Mouse (Mus musculus) T-helper 17 cell (primary cell): Measurements from ENCODE around the gene Nfrkb.

Source experiments
- in situ Hi-C, 2 experiments: fragments of 300-600 bp; cut with MboI, MseI; formaldehyde crosslinking; loops; 1 replicate in 1 of 2; 2 replicates in 1 of 2; pipeline ENCODE4 v1.15.1; 2025; ENCODE audit warnings: high pct_unique_total_duplicates in 2 of 2

The Nfrkb gene

GRCm38 (mm10) chr9:31385947-31386354, at the start of gene Nfrkb:
Nfrkb (plus strand) TSS chr9:31386192.
- in situ Hi-C loops: no loop called here

- in situ Hi-C loops: no loop called here
Measured at GRCm38 (mm10) chr9:31344289-31344831, 41.6 kb upstream of the Nfrkb start.

DNA sequence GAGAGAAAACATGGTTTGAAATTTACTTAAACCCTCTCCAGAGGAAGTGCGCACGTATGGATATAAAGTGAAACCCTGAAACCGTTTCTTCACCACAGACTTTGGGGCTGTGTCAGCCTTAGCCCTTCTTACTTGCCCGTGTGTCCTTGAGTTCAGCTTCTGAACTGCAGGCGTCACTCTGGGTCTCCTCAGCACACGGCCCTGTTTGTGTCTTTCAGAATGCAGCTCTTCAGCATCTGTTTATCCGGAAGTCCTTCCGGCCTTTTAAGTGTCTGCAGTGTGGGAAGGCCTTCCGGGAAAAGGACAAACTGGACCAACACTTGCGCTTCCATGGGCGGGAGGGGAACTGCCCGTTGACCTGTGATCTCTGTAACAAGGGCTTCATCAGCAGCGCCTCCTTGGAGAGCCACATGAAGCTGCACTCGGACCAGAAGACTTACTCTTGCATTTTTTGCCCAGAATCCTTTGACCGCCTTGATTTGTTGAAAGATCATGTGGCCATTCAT, 39.4 kb upstream of the Nfrkb start:
- in situ Hi-C loops: loop anchor here in 1 of 2 experiments (5.0 kb wide), 1 partner anchor 184 kb away; no protein-coding TSS in a partner anchor

- in situ Hi-C loops: loop anchor here in 1 of 2 experiments (5.0 kb wide), 1 partner anchor 186 kb away; no protein-coding TSS in a partner anchor
Measured at GRCm38 (mm10) chr9:31348458-31348857, 37.5 kb upstream of the Nfrkb start.

GRCm38 (mm10) chr9:31348915-31349314, 37.1 kb upstream of the Nfrkb start:
- in situ Hi-C loops: loop anchor here in 1 of 2 experiments (5.0 kb wide), 1 partner anchor 187 kb away; no protein-coding TSS in a partner anchor

DNA sequence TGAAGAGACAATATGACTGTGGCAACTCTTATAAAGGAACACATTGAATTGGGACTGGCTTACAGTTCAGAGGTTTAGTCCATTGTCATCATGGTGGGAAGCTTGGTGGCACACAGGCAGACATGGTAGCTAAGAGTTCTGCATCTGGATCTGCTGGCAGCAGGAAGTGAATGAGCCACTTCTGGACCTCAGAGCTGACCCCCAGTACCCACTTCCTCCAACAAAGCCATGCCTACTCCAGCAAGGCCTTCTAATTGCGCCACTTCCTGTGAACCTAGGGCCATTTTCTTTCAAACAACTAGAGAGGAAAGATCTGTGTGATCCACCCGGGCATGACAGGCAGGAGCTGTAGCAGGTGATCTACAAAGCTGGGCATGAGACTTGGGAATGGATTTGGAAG, 33.3 kb upstream of the Nfrkb start:
- in situ Hi-C loops: loop anchor here in 1 of 2 experiments (5.0 kb wide), 1 partner anchor 205 kb away; no protein-coding TSS in a partner anchor

DNA sequence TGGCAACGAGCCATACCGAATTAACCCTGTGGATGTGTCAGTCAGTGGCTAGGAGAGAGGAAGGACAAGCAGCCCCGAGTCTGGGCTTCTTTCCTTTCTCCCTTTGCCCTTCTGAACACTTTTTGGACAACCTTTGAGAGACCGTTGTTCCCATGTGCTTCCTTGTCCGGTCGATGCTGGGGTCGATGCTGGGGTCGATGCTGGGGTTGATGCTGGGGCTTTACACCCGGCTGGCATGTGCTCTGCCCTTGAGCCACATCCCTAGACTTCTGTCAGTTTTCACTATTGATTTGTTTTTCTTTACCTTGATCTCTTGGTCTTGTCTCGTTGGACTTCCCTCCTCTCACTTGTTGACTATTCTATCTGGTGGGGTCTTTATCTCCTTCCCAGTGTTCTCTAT, 32.5 kb upstream of the Nfrkb start:
- in situ Hi-C loops: loop anchor here in 1 of 2 experiments (5.0 kb wide), 1 partner anchor 206 kb away; no protein-coding TSS in a partner anchor

DNA sequence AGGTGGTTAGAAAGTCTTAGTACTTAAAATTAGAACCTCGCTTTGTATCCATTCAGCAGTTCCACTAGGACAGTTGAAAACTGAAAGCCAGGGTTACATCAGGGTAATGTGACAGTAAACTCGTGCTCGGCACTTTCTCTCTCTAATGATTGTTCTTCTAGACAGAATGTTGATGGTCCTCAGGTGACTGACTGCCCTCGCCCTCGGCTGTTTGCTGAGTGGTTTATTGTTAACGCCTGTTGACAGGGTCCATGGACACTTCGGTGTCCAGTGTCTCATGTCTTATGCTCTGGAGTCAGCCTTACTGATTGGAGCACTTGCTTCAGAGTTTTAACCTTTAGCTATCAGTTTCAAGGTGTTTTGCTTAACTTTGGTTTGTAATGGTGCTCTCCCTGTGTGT, 31.9 kb upstream of the Nfrkb start:
- in situ Hi-C loops: loop anchor here in 1 of 2 experiments (5.0 kb wide), 1 partner anchor 207 kb away; no protein-coding TSS in a partner anchor

DNA sequence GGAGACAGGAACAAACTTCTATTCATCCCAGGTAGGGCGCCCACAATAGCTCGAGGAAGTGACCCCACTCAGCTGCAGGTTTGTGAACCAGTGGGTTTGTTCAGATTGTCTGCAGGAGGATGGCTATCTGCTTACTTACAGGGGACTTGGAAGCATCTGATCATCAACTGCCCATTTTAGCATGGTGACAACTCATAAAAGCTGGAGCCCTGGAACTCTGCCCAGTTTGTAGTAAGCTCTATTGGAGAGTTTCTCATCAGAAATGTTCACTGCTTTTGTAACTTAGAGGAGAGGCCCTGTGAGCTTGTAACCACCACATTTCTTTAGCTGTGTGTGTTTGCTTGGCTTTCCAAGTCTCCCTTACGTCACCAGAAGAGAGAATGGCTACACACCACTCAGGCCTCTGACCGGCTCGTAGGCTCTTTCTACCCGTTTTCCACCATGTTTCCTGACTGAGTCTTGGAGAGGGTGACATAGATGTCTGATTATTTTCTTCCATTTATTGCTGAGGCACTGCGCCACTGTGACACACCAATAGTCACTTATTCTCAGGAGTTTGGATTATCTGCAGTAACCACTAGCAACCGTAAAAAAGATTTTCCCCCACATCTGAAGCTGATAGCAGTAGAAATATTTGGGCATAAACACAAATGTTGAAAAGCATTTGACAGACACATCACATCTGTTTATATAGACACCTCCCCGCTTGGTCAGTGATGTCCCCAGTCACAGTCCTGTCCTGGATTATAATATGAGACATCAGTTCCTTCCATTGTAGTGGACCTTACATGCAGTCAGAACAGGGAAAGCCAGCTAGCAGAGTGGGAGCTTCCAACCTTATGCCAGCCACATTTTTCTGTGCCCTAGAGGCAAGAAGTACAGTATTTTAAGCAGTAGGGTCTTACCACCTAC, 22.0 kb upstream of the Nfrkb start:
- in situ Hi-C loops: loop anchor here in 1 of 2 experiments (10.0 kb wide), 1 partner anchor 919 kb away; no protein-coding TSS in a partner anchor

- in situ Hi-C loops: loop anchor here in 1 of 2 experiments (10.0 kb wide), 1 partner anchor 920 kb away; no protein-coding TSS in a partner anchor
Measured at GRCm38 (mm10) chr9:31365086-31365485, 20.9 kb upstream of the Nfrkb start.

- in situ Hi-C loops: no loop called here
Measured at GRCm38 (mm10) chr9:31371740-31372139, 14.3 kb upstream of the Nfrkb start.

DNA sequence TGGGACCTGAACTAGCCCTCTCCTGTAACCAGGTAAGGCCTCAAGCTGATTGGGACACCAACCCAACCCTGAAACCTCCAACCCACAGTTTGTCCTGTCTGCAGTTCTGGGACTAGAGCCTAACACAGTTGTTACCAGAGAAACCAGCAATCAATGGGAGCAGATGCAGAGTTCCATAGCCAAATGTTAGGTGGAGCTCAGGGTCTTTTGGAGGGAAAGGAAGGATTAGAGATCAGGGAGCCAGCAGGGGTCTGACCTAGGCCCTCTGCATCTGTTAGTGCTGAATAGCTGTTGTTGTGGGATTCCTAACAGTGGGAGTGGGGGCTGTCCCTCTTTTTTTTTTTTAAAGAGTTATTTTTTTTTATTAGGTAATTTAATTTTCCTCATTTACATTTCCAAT, 9.3 kb upstream of the Nfrkb start:
- in situ Hi-C loops: no loop called here

DNA sequence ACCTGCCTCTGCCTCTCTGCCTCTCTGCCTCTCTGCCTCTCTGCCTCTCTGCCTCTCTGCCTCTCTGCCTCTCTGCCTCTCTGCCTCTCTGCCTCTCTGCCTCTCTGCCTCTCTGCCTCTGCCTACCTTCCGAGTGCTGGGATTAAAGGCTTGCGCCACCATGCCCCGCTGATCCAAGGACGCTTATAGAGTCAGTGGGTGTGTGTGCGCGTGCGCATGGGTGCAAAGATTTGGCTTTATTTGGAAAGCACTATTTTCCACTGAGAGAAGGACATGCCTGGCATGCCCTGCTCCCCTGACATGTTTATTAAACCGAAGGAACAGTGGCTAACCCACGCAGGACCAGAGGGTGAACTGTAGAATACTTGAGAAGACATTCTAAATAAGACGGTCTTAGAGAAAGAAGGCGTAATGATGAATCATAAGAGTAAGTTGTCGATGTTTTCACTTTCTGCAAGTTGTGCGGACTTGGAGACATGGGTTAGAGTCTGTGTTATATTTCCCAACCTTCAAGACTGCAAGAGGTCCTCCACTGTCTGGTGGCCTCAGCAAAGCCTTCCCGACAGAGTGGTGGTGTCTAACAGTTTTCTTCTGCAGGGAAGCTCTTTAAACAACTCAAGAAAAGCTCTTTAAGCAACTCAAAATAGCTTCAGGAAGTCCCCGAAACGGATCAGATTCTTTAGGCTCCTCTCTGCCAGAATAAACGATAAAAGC, 1.0 kb upstream of the Nfrkb start:
- in situ Hi-C loops: no loop called here

- in situ Hi-C loops: no loop called here
Measured at GRCm38 (mm10) chr9:31385500-31385869, 507 bp upstream of the Nfrkb start.

- in situ Hi-C loops: no loop called here
Measured at GRCm38 (mm10) chr9:31386368-31387180, 582 bp downstream of the Nfrkb start.

- in situ Hi-C loops: no loop called here
Measured at GRCm38 (mm10) chr9:31387206-31387605, 1.2 kb downstream of the Nfrkb start.

DNA sequence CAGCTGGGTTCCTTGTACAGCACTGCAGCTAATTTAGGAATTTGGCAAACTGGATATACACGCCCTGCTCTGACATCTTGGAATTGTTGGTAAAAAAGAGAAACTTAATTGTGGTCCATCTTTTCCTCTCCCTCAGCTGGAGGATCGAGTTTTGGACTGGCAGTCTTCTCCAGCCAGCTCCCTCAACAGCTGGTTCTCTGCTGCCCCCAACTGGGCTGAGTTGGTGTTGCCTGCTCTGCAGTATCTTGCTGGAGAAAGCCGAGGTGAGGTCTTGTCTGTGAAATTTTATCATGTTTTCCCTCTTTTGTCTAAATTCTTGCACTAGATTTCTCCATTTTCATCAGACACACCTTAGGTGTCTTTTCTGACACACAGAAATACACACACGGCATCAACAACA, 14.4 kb downstream of the Nfrkb start:
- in situ Hi-C loops: loop anchor here in 1 of 2 experiments (10.0 to 25.0 kb wide), 2 partner anchors 144 to 963 kb away; partner anchors contain the start of gene Snx19

GRCm38 (mm10) chr9:31404311-31404710, 18.3 kb downstream of the Nfrkb start:
- in situ Hi-C loops: loop anchor here in 1 of 2 experiments (10.0 to 25.0 kb wide), 2 partner anchors 140 to 967 kb away; partner anchors contain the start of gene Snx19

GRCm38 (mm10) chr9:31405217-31405616, 19.2 kb downstream of the Nfrkb start:
- in situ Hi-C loops: loop anchor here in 1 of 2 experiments (5.0 to 25.0 kb wide), 3 partner anchors 140 to 968 kb away; partner anchors contain the start of gene Snx19

DNA sequence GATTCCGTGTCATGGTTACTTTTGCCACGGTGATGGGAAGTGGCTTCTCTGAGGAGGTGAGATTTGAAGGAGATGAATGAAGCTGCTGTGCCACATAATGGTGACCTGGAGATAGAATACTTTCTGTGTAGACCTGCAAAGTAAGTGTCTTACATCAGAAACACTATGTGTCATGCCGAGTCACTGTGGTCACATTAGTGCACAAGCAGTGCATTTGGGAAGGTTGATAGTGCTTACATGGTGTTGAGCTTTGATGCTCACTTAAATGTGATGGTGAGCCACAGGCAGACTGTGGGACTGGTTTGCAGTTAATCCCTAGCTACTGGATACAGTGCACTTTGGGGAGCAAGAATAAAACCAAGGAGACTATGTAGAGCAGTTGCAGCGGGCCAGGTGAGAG, 26.2 kb downstream of the Nfrkb start:
- in situ Hi-C loops: loop anchor here in 1 of 2 experiments (25.0 kb wide), 1 partner anchor 975 kb away; the partner anchor contains the start of gene Snx19
